Mouse (Mus musculus) embryonic fibroblast, embryonic 13.5 days (primary cell): Measurements from ENCODE around the gene Zcchc4.

ENCODE experiments used
- CTCF ChIP-seq: IDR thresholded peaks from 2 replicates; pipeline ENCODE4 v1.5.1; 2011; ENCODE audit warnings: mild to moderate bottlenecking, control low read depth, low read length, moderate library complexity, borderline replicate concordance; ENCODE audit not compliant: insufficient read depth
- POLR2A ChIP-seq: IDR thresholded peaks from 2 replicates; pipeline ENCODE4 v1.6.1; 2011; ENCODE audit warnings: low read depth, mild to moderate bottlenecking, control low read depth, low read length, moderate library complexity

- TF ChIP-seq CTCF (no peak), POLR2A (no peak)
Observed at GRCm38 (mm10) chr5:52762586-52762985, 12.6 kb upstream of the Zcchc4 start.
